Mouse (Mus musculus) limb, embryonic 15.5 days (tissue): ENCODE measurements around the gene Fhdc1. TPM values are rescaled to one million over a fixed set of nuclear protein-coding genes. Genes with fewer than 3 reads are reported as not detected.
A peak's percentile ranks its signal among the peaks of the same experiment; 100 is the strongest.

Source experiments
- ATAC-seq: fragments of 200-750 bp; cut with Nextera tagmentation; 2 replicates; pipeline ENCODE4 v1.8.0; 2017; ENCODE audit warnings: low read depth, moderate TSS enrichment; ENCODE audit not compliant: insufficient number of reproducible peaks, low FRiP score, low TSS enrichment
- H3K27ac ChIP-seq: fragments of 300-500 bp; sonication (generic); 2 replicates; pipeline ENCODE4 v1.5.1; 2015; ENCODE audit warnings: moderate library complexity, mild to moderate bottlenecking, inconsistent platforms
- H3K27me3 ChIP-seq: fragments of 300-500 bp; sonication (generic); 2 replicates; pipeline ENCODE4 v1.6.1; 2015; ENCODE audit warnings: inconsistent platforms
- H3K36me3 ChIP-seq: fragments of 300-500 bp; sonication (generic); 2 replicates; pipeline ENCODE4 v1.6.1; 2015; ENCODE audit warnings: inconsistent platforms
- H3K4me1 ChIP-seq: fragments of 300-500 bp; sonication (generic); 2 replicates; pipeline ENCODE4 v1.6.1; 2015; ENCODE audit warnings: inconsistent platforms
- H3K4me2 ChIP-seq: fragments of 300-500 bp; sonication (generic); 2 replicates; pipeline ENCODE4 v1.6.1; 2015; ENCODE audit warnings: mild to moderate bottlenecking, inconsistent platforms
- H3K4me3 ChIP-seq: fragments of 300-500 bp; sonication (generic); 2 replicates; pipeline ENCODE4 v1.5.1; 2015; ENCODE audit warnings: mild to moderate bottlenecking, inconsistent platforms
- H3K9ac ChIP-seq: fragments of 300-500 bp; sonication (generic); 2 replicates; pipeline ENCODE4 v1.6.1; 2015; ENCODE audit warnings: inconsistent platforms
- H3K9me3 ChIP-seq: fragments of 300-500 bp; sonication (generic); 2 replicates; pipeline ENCODE4 v1.6.1; 2016; ENCODE audit warnings: inconsistent platforms
- WGBS: fragments of 180-500 bp; shearing (Covaris S2); methylation state at CpG from one replicate; pipeline ENCODE4 v1.1.7; 2015; 5-methylcytosine and 5-hydroxymethylcytosine counted together
- polyA plus RNA-seq: library from polyadenylated mRNA; unstranded; fragments of >200 nt; fragmentation: Nextera tagmentation; extraction: Ambion mirVana; gene quantifications from 2 replicates; pipeline ENCODE4 v1.2.1, GENCODE M21; 2015

Fhdc1 gene
- polyA plus RNA-seq, 1 experiment from 2014 or later: 11.5 TPM

DNA sequence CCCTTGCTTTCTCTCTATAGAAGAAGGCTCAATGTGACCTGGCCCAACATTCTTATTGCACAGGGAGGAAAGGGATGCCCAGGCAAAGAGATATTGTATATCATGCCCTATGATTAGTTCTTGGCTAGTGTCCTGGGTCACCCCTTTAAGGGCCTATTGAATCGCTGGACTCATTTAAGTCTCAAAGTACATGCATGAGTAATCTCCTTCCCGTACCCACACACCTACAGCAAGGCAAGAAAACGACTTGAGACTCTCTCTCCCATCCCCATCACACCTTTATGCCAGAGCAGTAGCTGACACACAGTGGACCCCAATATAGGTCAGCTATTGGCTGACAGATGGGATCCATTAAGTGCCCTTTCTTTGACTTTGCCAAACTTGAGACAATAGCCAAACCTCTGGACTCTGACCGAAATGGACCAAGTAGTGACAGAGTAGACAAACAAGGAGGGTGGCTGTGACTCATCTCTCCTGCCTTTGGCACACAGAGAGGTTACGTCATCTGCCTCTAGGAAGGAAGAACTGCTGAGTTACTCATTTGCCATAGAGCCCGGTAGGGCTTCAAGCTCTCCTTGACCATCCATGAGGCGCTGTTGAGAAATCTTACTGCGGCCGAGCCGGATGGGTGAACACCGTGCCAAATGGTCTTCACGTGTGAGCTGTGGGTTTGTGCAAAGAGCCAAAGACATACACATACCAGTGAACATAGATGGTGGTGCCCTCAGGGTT lies 51.1 kb downstream of the Fhdc1 start:
- Histone ChIP-seq H3K9ac (no peak overlapping the region), H3K27me3 (no peaks in the 10 kb centered on the region), H3K4me2 (no peak overlapping the region), H3K36me3 (no peaks in the 10 kb centered on the region), H3K4me3 (no peak overlapping the region), H3K27ac (no peak overlapping the region), H3K4me1 (peaks cover 16% of the 10 kb centered on the region; the same call in 1 of the 2 replicates), H3K9me3 (no peaks in the 10 kb centered on the region)
- no peak for ATAC-seq
- 87% methylated on average over 12 of the region's 12 CpGs for WGBS

DNA sequence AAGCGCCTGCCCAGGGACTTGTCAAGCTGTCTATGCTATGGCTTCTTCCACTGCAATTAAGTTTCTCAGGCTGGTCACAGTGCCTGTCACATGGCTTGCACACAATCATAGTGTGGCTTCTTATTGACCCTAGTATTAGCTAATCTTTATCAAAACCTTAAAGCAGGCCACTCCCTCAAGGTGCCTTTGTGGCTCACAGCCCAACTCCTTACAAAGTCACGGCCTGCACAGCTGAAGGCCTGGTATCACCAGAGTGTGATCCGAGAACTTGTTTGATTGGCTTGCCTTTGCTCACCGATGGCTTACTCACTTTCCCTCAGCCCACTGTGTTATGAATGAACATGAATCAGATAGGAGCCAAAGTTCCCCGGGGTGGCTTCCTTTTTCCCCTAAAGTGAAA lies 52.5 kb downstream of the Fhdc1 start:
- Histone ChIP-seq H3K27ac (no peak overlapping the region), H3K27me3 (no peaks in the 10 kb centered on the region), H3K9ac (no peak overlapping the region), H3K36me3 (no peaks in the 10 kb centered on the region), H3K4me2 (no peak overlapping the region), H3K4me3 (no peak overlapping the region), H3K9me3 (no peaks in the 10 kb centered on the region), H3K4me1 (peaks cover 14% of the 10 kb centered on the region; the same call in 1 of the 2 replicates)
- WGBS: 83% methylated on average over 5 of the region's 5 CpGs
- ATAC-seq: no peak

DNA sequence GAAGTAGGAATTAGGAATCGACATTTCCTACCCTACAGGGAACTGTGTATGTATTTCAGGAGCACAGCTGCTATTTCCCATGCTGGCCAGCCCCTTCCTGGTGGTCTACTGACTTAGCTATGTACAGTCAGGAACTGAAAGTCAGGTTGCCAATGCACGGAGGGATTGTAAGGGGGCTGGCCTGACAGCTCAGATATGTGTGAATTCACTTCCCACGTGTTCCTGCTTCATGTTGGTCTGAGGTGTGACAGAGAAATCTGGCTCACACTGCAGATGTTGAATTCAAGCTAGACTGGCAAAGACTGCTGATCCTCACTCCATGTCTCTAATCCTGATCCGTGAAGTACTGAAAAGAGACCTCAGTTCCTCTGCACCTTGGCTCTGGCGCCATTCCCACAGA lies 57.9 kb downstream of the Fhdc1 start:
- H3K36me3 ChIP-seq: no peaks in the 10 kb centered on the region
- H3K4me2 ChIP-seq: no peak overlapping the region
- H3K9me3 ChIP-seq: no peaks in the 10 kb centered on the region
- WGBS: 47% methylated on average over 5 of the region's 5 CpGs
- H3K27ac ChIP-seq: no peak overlapping the region
- ATAC-seq: no peak
- peaks cover 6% of the 10 kb centered on the region; the same call in 1 of the 2 replicates for H3K4me1 ChIP-seq
- no peak overlapping the region for H3K4me3 ChIP-seq
- H3K27me3 ChIP-seq: no peaks in the 10 kb centered on the region
- no peak overlapping the region for H3K9ac ChIP-seq

DNA sequence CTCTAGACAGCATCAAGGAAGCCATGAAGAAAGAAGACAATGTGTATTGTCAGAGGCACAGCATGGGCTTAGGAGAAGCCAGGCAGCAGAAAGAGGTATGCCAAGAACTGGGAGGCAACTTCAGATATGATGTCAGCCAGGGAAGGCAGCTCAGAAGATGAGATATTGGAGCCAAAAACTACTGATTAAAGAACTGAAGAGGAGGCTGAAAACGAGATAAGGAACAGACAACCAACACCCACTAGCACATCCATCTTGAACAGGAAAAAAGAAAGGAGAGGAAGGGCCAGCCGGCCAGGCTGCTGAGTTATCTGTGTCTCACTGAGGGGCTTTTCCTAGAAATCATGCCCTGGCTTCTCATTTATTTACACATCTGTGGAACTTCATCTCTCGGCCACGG lies 66.4 kb downstream of the Fhdc1 start:
- WGBS: 75% methylated on average over 4 of the region's 4 CpGs
- Histone ChIP-seq H3K9ac (no peak overlapping the region), H3K4me1 (peaks cover 9% of the 10 kb centered on the region; the same call in 1 of the 2 replicates), H3K27ac (no peak overlapping the region), H3K36me3 (no peaks in the 10 kb centered on the region), H3K4me2 (no peak overlapping the region), H3K27me3 (no peaks in the 10 kb centered on the region), H3K9me3 (no peaks in the 10 kb centered on the region), H3K4me3 (no peak overlapping the region)
- ATAC-seq: no peak

DNA sequence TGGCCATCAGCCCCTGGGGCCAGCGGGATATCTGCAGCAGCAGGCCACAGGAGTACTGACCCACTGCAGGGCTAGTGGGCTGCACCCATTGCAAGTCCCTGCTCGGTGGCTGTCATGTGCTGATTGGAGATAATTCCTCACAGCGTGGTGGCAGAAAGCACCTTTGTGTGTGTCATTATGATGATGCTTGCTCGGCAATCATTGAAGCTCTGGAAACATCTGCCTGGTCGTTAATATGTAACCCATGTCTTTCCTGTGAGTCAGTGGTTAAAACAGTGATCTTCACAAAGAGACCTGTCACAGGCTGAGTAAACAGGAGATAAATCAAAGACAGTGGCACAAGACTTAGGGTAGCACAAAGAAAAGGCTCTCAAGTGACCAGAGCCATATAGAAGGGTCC lies 67.3 kb downstream of the Fhdc1 start:
- Histone ChIP-seq H3K4me2 (no peak overlapping the region), H3K36me3 (no peaks in the 10 kb centered on the region), H3K4me1 (peaks cover 11% of the 10 kb centered on the region; the same call in 1 of the 2 replicates), H3K27ac (no peak overlapping the region), H3K9me3 (no peaks in the 10 kb centered on the region), H3K9ac (no peak overlapping the region), H3K27me3 (no peaks in the 10 kb centered on the region), H3K4me3 (no peak overlapping the region)
- ATAC-seq: no peak
- 58% methylated on average over 5 of the region's 5 CpGs for WGBS

DNA sequence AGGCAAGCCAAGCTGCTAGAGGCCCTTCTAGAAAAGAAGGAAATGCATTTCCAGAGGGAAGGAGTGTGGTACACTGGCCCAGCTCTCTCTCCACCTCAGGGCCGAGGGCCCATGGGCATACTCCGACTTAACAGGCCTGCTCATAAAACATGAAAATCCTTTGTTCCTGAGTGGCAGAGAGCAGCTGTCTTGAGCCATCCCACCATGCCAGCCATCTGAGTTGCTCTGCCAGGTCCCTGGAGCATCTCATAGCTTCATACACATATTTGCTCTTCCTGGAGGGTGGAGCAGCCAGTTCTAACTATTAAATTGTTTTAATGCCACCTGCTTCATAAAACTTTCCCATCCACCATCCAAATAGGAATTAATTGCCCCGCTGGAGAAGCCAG lies 70.8 kb downstream of the Fhdc1 start:
- 41% methylated on average over 3 of the region's 3 CpGs for WGBS
- no peak overlapping the region for H3K4me2 ChIP-seq
- no peak for ATAC-seq
- H3K27ac ChIP-seq: 0 out of 2 replicates have a peak overlapping the region, but pooled peaks have one; percentile 14
- peaks cover 29% of the 10 kb centered on the region; the same call in 1 of the 2 replicates for H3K4me1 ChIP-seq
- H3K4me3 ChIP-seq: no peak overlapping the region
- H3K9me3 ChIP-seq: no peaks in the 10 kb centered on the region
- no peaks in the 10 kb centered on the region for H3K27me3 ChIP-seq
- no peaks in the 10 kb centered on the region for H3K36me3 ChIP-seq
- no peak overlapping the region for H3K9ac ChIP-seq

DNA sequence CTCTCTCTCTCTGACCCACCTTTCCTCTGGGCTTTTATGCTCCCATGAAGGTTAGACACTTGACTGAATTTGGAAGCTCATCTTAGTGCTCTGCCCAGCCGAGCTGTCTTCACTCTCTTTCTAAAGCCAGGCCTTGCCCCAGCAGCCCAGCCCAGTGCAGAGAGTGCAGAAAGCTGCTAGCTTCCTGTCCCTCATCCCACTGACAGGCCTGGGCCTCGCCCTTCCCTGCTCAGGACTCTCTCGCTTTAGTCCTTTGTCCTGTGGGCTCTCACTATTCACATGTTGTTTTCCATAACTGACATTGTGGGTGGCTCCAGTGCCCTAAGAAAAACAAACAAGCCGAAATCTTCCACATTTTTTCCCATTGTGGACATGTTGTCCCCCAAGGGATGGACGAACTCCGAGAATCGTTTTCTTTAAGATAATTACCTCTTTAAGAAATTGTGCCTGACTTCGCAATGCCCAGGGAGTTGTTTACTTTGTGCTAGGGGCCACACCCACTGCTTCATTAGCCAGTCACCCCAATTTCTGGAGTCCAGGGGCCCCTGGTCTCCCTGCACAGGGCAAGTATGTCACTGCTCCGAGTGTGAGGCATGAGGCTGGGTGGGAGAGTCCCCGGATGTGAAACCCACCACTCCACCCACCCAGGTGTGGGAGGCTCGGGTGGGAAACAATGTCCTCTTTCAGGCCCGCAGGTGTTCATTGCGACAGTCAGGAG lies 71.3 kb downstream of the Fhdc1 start:
- no peak overlapping the region for H3K4me3 ChIP-seq
- 46% methylated on average over 13 of the region's 13 CpGs for WGBS
- no peaks in the 10 kb centered on the region for H3K36me3 ChIP-seq
- H3K4me2 ChIP-seq: no peak overlapping the region
- H3K4me1 ChIP-seq: peaks cover 29% of the 10 kb centered on the region; the same call in 1 of the 2 replicates
- no peaks in the 10 kb centered on the region for H3K9me3 ChIP-seq
- H3K27ac ChIP-seq: 0 out of 2 replicates have a peak overlapping the region, but pooled peaks have one; percentile 14
- H3K9ac ChIP-seq: no peak overlapping the region
- ATAC-seq: no peak
- H3K27me3 ChIP-seq: no peaks in the 10 kb centered on the region

DNA sequence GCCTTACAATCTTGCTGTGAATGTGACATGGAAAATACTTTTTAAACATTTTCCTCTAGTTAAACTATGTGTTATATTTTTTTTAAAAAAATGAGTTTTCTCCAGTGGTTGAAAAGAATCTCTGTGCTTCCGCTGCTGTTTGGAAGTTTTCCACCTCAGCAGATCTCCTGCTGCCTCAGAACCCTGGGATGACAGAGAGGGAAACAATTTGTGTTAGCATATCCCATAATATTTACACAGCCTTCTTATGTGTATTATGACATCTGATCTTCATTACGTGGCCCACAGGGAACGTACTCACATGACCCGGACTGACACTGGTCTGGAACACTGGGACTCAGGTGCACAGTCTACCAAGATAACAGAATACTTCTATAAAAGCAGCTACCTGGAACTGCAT lies 74.7 kb downstream of the Fhdc1 start:
- Histone ChIP-seq H3K4me2 (no peak overlapping the region), H3K4me1 (peaks cover 29% of the 10 kb centered on the region; the same call in 1 of the 2 replicates), H3K27me3 (no peaks in the 10 kb centered on the region), H3K27ac (peak overlapping the region; percentile 44; the same call in 1 of the 2 replicates), H3K4me3 (no peak overlapping the region), H3K36me3 (no peaks in the 10 kb centered on the region), H3K9ac (no peak overlapping the region), H3K9me3 (no peaks in the 10 kb centered on the region)
- no peak for ATAC-seq
- WGBS: 54% methylated on average over 4 of the region's 4 CpGs

DNA sequence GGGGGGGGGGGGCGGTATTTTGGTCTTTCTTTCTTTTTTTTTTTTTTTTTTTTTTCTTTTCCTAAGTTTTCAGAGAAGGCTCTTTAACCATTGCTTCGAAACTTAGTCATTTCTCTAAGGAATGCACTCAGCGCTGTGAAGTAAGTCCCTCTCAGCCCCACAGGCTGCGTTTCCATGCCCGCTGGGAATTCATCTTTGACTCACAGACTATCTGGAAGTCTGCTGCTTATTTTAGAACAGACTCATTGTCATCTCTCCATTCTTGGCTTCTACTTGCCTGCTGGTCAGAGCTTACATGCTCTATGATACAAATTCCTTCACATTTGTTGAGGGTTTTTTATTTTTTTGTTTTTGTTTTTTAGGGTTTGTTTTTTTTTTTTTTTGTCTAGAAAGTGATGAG lies 76.8 kb downstream of the Fhdc1 start:
- Histone ChIP-seq H3K27ac (no peak overlapping the region), H3K36me3 (no peaks in the 10 kb centered on the region), H3K4me3 (no peak overlapping the region), H3K4me2 (no peak overlapping the region), H3K9ac (no peak overlapping the region), H3K27me3 (no peaks in the 10 kb centered on the region), H3K9me3 (no peaks in the 10 kb centered on the region), H3K4me1 (peaks cover 18% of the 10 kb centered on the region; the same call in 1 of the 2 replicates)
- WGBS: 47% methylated on average over 5 of the region's 5 CpGs
- no peak for ATAC-seq

DNA sequence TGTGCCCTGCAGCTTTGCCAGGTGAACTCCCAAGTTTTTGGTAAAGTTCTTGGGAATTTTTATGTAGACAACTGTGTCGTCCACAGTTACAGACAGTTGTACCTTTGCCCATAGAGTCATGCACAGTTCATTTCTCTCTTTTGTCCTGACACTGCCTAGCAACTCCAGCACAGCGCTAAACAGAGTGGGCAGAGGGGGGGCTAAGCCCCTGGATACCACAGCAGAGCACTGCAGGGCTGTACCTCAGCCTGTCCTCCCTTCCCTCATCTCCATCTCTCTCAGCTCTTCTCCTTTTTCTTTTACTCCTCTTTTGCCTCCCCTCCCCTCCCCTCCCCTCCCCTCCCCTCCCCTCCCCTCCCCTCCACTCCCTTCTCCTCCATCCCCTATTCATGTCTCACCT lies 77.5 kb downstream of the Fhdc1 start:
- Histone ChIP-seq H3K4me3 (no peak overlapping the region), H3K4me2 (no peak overlapping the region), H3K9ac (no peak overlapping the region), H3K4me1 (peaks cover 18% of the 10 kb centered on the region; the same call in 1 of the 2 replicates), H3K27me3 (no peaks in the 10 kb centered on the region), H3K36me3 (no peaks in the 10 kb centered on the region), H3K9me3 (no peaks in the 10 kb centered on the region), H3K27ac (no peak overlapping the region)
- WGBS: 57% methylated on average over 2 of the region's 2 CpGs
- no peak for ATAC-seq

DNA sequence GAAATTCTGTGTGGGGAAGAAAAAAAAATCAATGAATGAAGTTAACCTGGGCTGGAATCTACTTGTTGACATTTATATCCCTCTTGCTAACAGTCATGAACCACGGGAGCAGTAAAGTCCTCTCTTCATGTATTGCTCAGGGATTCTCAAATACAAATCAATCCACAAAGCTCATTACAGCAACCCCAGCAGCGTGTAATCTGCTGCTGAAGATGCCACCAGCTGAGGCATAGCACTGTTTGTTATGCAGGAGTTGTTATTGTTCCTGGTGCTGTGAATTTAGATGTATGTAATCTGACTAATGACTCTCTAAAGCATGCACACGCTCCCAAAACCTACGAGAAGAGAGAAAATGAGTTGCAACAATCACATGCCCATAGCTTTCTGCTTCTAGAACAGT lies 82.3 kb downstream of the Fhdc1 start:
- 50% methylated on average over 4 of the region's 4 CpGs for WGBS
- Histone ChIP-seq H3K36me3 (no peaks in the 10 kb centered on the region), H3K27me3 (no peaks in the 10 kb centered on the region), H3K9me3 (no peaks in the 10 kb centered on the region), H3K4me3 (no peak overlapping the region), H3K4me2 (no peak overlapping the region), H3K9ac (no peak overlapping the region), H3K27ac (no peak overlapping the region), H3K4me1 (no peaks in the 10 kb centered on the region)
- no peak for ATAC-seq

DNA sequence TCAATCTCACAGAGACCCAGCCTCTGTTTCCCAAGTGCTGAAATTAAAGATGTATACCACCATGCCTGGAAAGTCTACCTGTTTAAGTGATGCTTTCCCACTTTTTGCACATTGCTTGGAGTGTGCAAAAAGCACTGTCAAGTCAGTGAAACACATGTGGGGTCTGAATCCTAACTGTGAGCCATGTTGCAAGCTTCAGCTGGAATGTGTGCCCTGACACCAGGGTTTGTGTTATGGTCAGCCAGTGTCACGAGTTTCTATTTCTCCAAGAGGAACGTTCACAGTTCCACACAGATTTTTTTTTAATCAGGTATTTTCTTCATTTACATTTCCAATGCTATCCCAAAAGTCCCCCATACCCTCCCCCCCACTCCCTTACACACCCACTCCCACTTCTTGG lies 84.0 kb downstream of the Fhdc1 start:
- no peaks in the 10 kb centered on the region for H3K36me3 ChIP-seq
- no peaks in the 10 kb centered on the region for H3K27me3 ChIP-seq
- H3K4me1 ChIP-seq: no peaks in the 10 kb centered on the region
- WGBS: 75% methylated on average over 2 of the region's 2 CpGs
- H3K9ac ChIP-seq: no peak overlapping the region
- ATAC-seq: no peak
- H3K9me3 ChIP-seq: no peaks in the 10 kb centered on the region
- no peak overlapping the region for H3K4me2 ChIP-seq
- no peak overlapping the region for H3K4me3 ChIP-seq
- H3K27ac ChIP-seq: no peak overlapping the region
